In the genomic region with DNA sequence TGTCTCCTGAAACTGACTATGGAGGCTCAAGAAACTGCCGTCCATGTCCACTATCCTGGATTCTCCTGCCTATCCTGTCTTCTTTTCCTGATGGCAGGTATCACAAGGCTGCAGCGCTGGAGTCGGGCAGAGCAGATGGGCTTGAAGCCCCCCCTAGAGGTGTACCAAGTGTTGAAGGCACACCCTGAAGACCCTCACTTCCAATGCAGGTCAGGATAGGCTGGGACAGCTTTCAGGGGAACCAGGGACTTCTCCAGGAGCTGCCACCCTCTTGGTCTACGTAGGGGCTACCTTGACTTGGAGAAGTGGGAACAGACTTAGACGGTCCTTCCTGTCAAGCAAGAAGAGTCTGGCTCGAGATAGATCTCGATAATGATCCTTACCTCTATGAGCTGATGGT, we compare ENCODE assay signal across 8 mouse cellular contexts. TPM values are rescaled to one million over a fixed set of nuclear protein-coding genes. Genes with fewer than 3 reads are reported as not detected.
A peak's percentile ranks its signal among the peaks of the same experiment; 100 is the strongest.
DNase-seq lines count a peak whose midpoint lies in the region; ATAC-seq and TF ChIP-seq lines count a peak whose summit lies in the region.
"Had no signal": no experiment of that assay in that cellular context is flagged by ENCODE, and none has a peak within 500 bp of the region (broad histone marks: within the 10 kb centered on the region; RNA-seq: fewer than 3 reads in every experiment).

No protein-coding gene starts in this region.

- intact Hi-C loops in gastrocnemius, postnatal 14 days (cut with DNase I; ENCODE audit: low total_unique reads): no loop called here

- H3K27me3 ChIP-seq in liver, embryonic 11.5 days (replicated peaks; ENCODE audit: control insufficient read depth, insufficient read depth, low read length): no peaks in the 10 kb centered on the region
- peaks cover 32% of the 10 kb centered on the region for H3K27me3 ChIP-seq in forebrain, embryonic 12.5 days
- H3K27me3 ChIP-seq in limb, embryonic 13.5 days: peaks cover 12% of the 10 kb centered on the region; the same call in 1 of the 2 replicates
- no peaks in the 10 kb centered on the region for H3K27me3 ChIP-seq in small intestine, adult 2 months (ENCODE audit: control insufficient read depth, insufficient read depth, low read length)

- 72% methylated on average over 7 of the region's 7 CpGs for WGBS in liver, embryonic 11.5 days
- WGBS in forebrain, embryonic 12.5 days: 78% methylated on average over 7 of the region's 7 CpGs
- 81% methylated on average over 7 of the region's 7 CpGs for WGBS in limb, embryonic 13.5 days
- WGBS in small intestine, adult 2 months: 84% methylated on average over 7 of the region's 7 CpGs

- no peak overlapping the region for H3K27ac ChIP-seq in liver, embryonic 11.5 days (ENCODE audit: low read depth, low read length)
- H3K27ac ChIP-seq in forebrain, embryonic 12.5 days: no peak overlapping the region
- H3K27ac ChIP-seq in limb, embryonic 13.5 days: no peak overlapping the region
- peak overlapping the region; percentile 97 for H3K27ac ChIP-seq in small intestine, adult 2 months (ENCODE audit: insufficient read depth, low read depth, low read length)

- no peak overlapping the region for H3K9ac ChIP-seq in liver, embryonic 11.5 days (ENCODE audit: low read depth, low read length)
- peak overlapping the region; percentile 69; the same call in 1 of the 2 replicates for H3K9ac ChIP-seq in forebrain, embryonic 12.5 days
- H3K9ac ChIP-seq in limb, embryonic 13.5 days: no peak overlapping the region

- peak overlapping the region; percentile 66 for H3K4me2 ChIP-seq in liver, embryonic 11.5 days
- peak overlapping the region; percentile 90; the same call in 1 of the 2 replicates for H3K4me2 ChIP-seq in forebrain, embryonic 12.5 days
- peak overlapping the region; percentile 88; the same call in 1 of the 2 replicates for H3K4me2 ChIP-seq in limb, embryonic 13.5 days (replicated peaks)

- no peak for ATAC-seq in liver, embryonic 11.5 days (replicated peaks; ENCODE audit: low FRiP score)
- ATAC-seq in forebrain, embryonic 12.5 days (ENCODE audit: low FRiP score): no peak
- no peak for ATAC-seq in limb, embryonic 13.5 days (ENCODE audit: low FRiP score, low read depth)

- H3K4me3 ChIP-seq in liver, embryonic 11.5 days (ENCODE audit: low read depth, low read length): peak overlapping the region; percentile 64; the same call in 1 of the 2 replicates
- no peak overlapping the region for H3K4me3 ChIP-seq in forebrain, embryonic 12.5 days (replicated peaks)
- peak overlapping the region; percentile 56; the same call in 1 of the 2 replicates for H3K4me3 ChIP-seq in limb, embryonic 13.5 days
- H3K4me3 ChIP-seq in small intestine, adult 2 months (ENCODE audit: low read depth, low read length): peak overlapping the region; percentile 76; the same call in 1 of the 2 replicates

- no peak for TF ChIP-seq CTCF in small intestine, adult 2 months (IDR thresholded peaks at IDR 0.05; ENCODE audit: extremely low read depth, insufficient read length, insufficient replicate concordance, low read depth, low read length)

- TF ChIP-seq POLR2A in small intestine, adult 2 months (IDR thresholded peaks at IDR 0.05; ENCODE audit: low read depth, low read length): no peak

- H3K4me1 ChIP-seq in liver, embryonic 11.5 days (replicated peaks; ENCODE audit: control insufficient read depth, insufficient read depth, low read length): peaks cover 4% of the 10 kb centered on the region
- peaks cover 15% of the 10 kb centered on the region for H3K4me1 ChIP-seq in forebrain, embryonic 12.5 days
- peaks cover 20% of the 10 kb centered on the region for H3K4me1 ChIP-seq in limb, embryonic 13.5 days
- peaks cover 12% of the 10 kb centered on the region for H3K4me1 ChIP-seq in small intestine, adult 2 months (ENCODE audit: control insufficient read depth, insufficient read depth, insufficient read length, low read length)

- DNase-seq in liver, embryonic 11.5 days (ENCODE audit: low spot score): no peak
- DNase-seq in liver: no peak
- DNase-seq in gastrocnemius, postnatal 14 days: no peak
- DNase-seq in layer of hippocampus, adult 11-12 months (ENCODE audit: low spot score): no peak

- H3K36me3 ChIP-seq in liver, embryonic 11.5 days (ENCODE audit: control insufficient read depth, insufficient read depth, low read length): no peaks in the 10 kb centered on the region
- H3K36me3 ChIP-seq in forebrain, embryonic 12.5 days (replicated peaks): no peaks in the 10 kb centered on the region
- no peaks in the 10 kb centered on the region for H3K36me3 ChIP-seq in limb, embryonic 13.5 days
- H3K36me3 ChIP-seq in small intestine, adult 2 months (ENCODE audit: control insufficient read depth, insufficient read depth, low read length): no peaks in the 10 kb centered on the region

- no peaks in the 10 kb centered on the region for H3K9me3 ChIP-seq in liver, embryonic 11.5 days (ENCODE audit: control insufficient read depth, low read length)
- no peaks in the 10 kb centered on the region for H3K9me3 ChIP-seq in forebrain, embryonic 12.5 days
- no peaks in the 10 kb centered on the region for H3K9me3 ChIP-seq in limb, embryonic 13.5 days

RNA-seq across cellular contexts. Expression of a gene that starts 1.0 kb away (rescaled TPM):
- polyA plus RNA-seq in liver, embryonic 11.5 days (2014; fragmentation: Nextera tagmentation; extraction: Ambion mirVana): 22.1 and 24.9 TPM in 2 replicates
- polyA plus RNA-seq in forebrain, embryonic 12.5 days (2016; fragmentation: Nextera tagmentation; extraction: Ambion mirVana): 11.7 and 13.1 TPM in 2 replicates
- 17.6 and 21.4 TPM in 2 replicates for polyA plus RNA-seq in limb, embryonic 13.5 days (2015; fragmentation: Nextera tagmentation; extraction: Ambion mirVana)
- 46.4 and 118 TPM in 2 replicates for polyA plus RNA-seq in small intestine, adult 2 months (2012; rRNA removed)
- total RNA-seq in gastrocnemius, postnatal 14 days (2021): 10 to 100 TPM; 21.4 to 22.7 TPM

RNA-seq across cellular contexts. Expression of a gene that starts 18.5 kb away (rescaled TPM):
- not detected in 2 replicates for polyA plus RNA-seq in liver, embryonic 11.5 days (2014; fragmentation: Nextera tagmentation; extraction: Ambion mirVana)
- polyA plus RNA-seq in forebrain, embryonic 12.5 days (2016; fragmentation: Nextera tagmentation; extraction: Ambion mirVana): not detected in 2 replicates
- polyA plus RNA-seq in limb, embryonic 13.5 days (2015; fragmentation: Nextera tagmentation; extraction: Ambion mirVana): not detected in 2 replicates
- not detected in 2 replicates for polyA plus RNA-seq in small intestine, adult 2 months (2012; rRNA removed)
- total RNA-seq in gastrocnemius, postnatal 14 days (2021): not detected
- total RNA-seq: layer of hippocampus, postnatal 25 days had no signal

RNA-seq across cellular contexts. Expression of a gene that starts 18.6 kb away (rescaled TPM):
- 1.9 and 2.4 TPM in 2 replicates for polyA plus RNA-seq in liver, embryonic 11.5 days (2014; fragmentation: Nextera tagmentation; extraction: Ambion mirVana)
- polyA plus RNA-seq in forebrain, embryonic 12.5 days (2016; fragmentation: Nextera tagmentation; extraction: Ambion mirVana): 0.85 and 1.2 TPM in 2 replicates
- polyA plus RNA-seq in limb, embryonic 13.5 days (2015; fragmentation: Nextera tagmentation; extraction: Ambion mirVana): 9.0 and 10.0 TPM in 2 replicates
- polyA plus RNA-seq in small intestine, adult 2 months (2012; rRNA removed): 10.1 and 12.4 TPM in 2 replicates
- 1 to 10 TPM in 1 of 2 experiments, under 1 TPM in 1; 0.58 to 1.2 TPM for total RNA-seq in gastrocnemius, postnatal 14 days (2021)

RNA-seq across cellular contexts. Expression of a gene that starts 31.2 kb away (rescaled TPM):
- polyA plus RNA-seq in liver, embryonic 11.5 days (2014; fragmentation: Nextera tagmentation; extraction: Ambion mirVana): 35.7 and 38.8 TPM in 2 replicates
- polyA plus RNA-seq in forebrain, embryonic 12.5 days (2016; fragmentation: Nextera tagmentation; extraction: Ambion mirVana): 38.8 and 42.2 TPM in 2 replicates
- polyA plus RNA-seq in limb, embryonic 13.5 days (2015; fragmentation: Nextera tagmentation; extraction: Ambion mirVana): 36.2 and 38.1 TPM in 2 replicates
- 8.2 and 12.2 TPM in 2 replicates for polyA plus RNA-seq in small intestine, adult 2 months (2012; rRNA removed)
- total RNA-seq in gastrocnemius, postnatal 14 days (2021): 1 to 10 TPM; 3.1 to 3.4 TPM

RNA-seq across cellular contexts. Expression of a gene that starts 36.3 kb away (rescaled TPM):
- 3.2 and 3.3 TPM in 2 replicates for polyA plus RNA-seq in liver, embryonic 11.5 days (2014; fragmentation: Nextera tagmentation; extraction: Ambion mirVana)
- polyA plus RNA-seq in forebrain, embryonic 12.5 days (2016; fragmentation: Nextera tagmentation; extraction: Ambion mirVana): 5.6 and 6.1 TPM in 2 replicates
- 15.7 and 16.0 TPM in 2 replicates for polyA plus RNA-seq in limb, embryonic 13.5 days (2015; fragmentation: Nextera tagmentation; extraction: Ambion mirVana)
- polyA plus RNA-seq in small intestine, adult 2 months (2012; rRNA removed): 72.2 and 105 TPM in 2 replicates
- total RNA-seq in gastrocnemius, postnatal 14 days (2021): 1 to 10 TPM; 2.6 to 4.4 TPM
